Mouse (Mus musculus) myocyte (in vitro differentiated cells): Measurements from ENCODE around the gene Tex52. TPM values are rescaled to one million over a fixed set of nuclear protein-coding genes. Genes with fewer than 3 reads are reported as not detected.

ENCODE experiments used
- H3K27me3 ChIP-seq: one replicate; pipeline ENCODE4 v1.6.1; 2011; ENCODE audit not compliant: control insufficient read depth, insufficient read depth, insufficient read length
- H3K36me3 ChIP-seq: one replicate; pipeline ENCODE4 v1.6.1; 2011; ENCODE audit not compliant: control insufficient read depth, insufficient read depth
- H3K4me2 ChIP-seq: one replicate; pipeline ENCODE4 v1.6.1; 2011; ENCODE audit warnings: low read depth, control low read depth
- H3K4me3 ChIP-seq: one replicate; pipeline ENCODE4 v1.5.1; 2011; ENCODE audit warnings: mild to moderate bottlenecking, control low read depth, moderate library complexity
- H3K79me2 ChIP-seq: one replicate; pipeline ENCODE4 v1.6.1; 2011; ENCODE audit not compliant: control insufficient read depth, insufficient read depth
- H3ac ChIP-seq: one replicate; pipeline ENCODE4 v1.6.1; 2011; ENCODE audit not compliant: control insufficient read depth, insufficient read length
- CEBPB ChIP-seq: IDR thresholded peaks from 2 replicates; pipeline ENCODE4 v1.6.1; 2011; ENCODE audit warnings: mild to moderate bottlenecking, moderate library complexity; ENCODE audit not compliant: poor library complexity, insufficient read depth, severe bottlenecking
- E2F4 ChIP-seq: IDR thresholded peaks from one replicate; pipeline ENCODE4 v1.6.1; 2011; ENCODE audit warnings: mild to moderate bottlenecking, control low read depth, moderate library complexity; ENCODE audit not compliant: insufficient read depth
- MAX ChIP-seq: IDR thresholded peaks from one replicate; pipeline ENCODE4 v1.6.1; 2011; ENCODE audit warnings: low read depth, mild to moderate bottlenecking, control low read depth
- MYOD1 ChIP-seq, 3 experiments: IDR thresholded peaks; one replicate each; pipeline ENCODE4 v1.6.1; 2011; ENCODE audit warnings: control low read depth in 2 of 3, low read depth in 2 of 3, mild to moderate bottlenecking in 2 of 3, moderate library complexity in 1 of 3; ENCODE audit not compliant: insufficient read length in 2 of 3, control insufficient read depth in 1 of 3
- MYOG ChIP-seq, 3 experiments: IDR thresholded peaks; one replicate each; pipeline ENCODE4 v1.6.1; 2011; ENCODE audit warnings: control low read depth in 2 of 3, low read depth in 2 of 3, mild to moderate bottlenecking in 2 of 3; ENCODE audit not compliant: insufficient read length in 2 of 3, control insufficient read depth in 1 of 3, insufficient read depth in 1 of 3
- POLR2A ChIP-seq: IDR thresholded peaks from one replicate; pipeline ENCODE4 v1.6.1; 2011; ENCODE audit warnings: low read depth, mild to moderate bottlenecking, control low read depth, moderate library complexity; ENCODE audit not compliant: insufficient read length
- POLR2AphosphoS2 ChIP-seq: IDR thresholded peaks from one replicate; pipeline ENCODE4 v1.6.1; 2011; ENCODE audit warnings: low read depth, control low read depth; ENCODE audit not compliant: insufficient read length
- REST ChIP-seq: IDR thresholded peaks from one replicate; pipeline ENCODE4 v1.6.1; 2011; ENCODE audit warnings: mild to moderate bottlenecking, control low read depth, moderate library complexity; ENCODE audit not compliant: insufficient read depth, insufficient read length
- SRF ChIP-seq: IDR thresholded peaks from one replicate; pipeline ENCODE4 v1.6.1; 2011; ENCODE audit warnings: low read depth; ENCODE audit not compliant: control insufficient read depth, insufficient read length
- TCF12 ChIP-seq: IDR thresholded peaks from one replicate; pipeline ENCODE4 v1.6.1; 2011; ENCODE audit warnings: mild to moderate bottlenecking, control low read depth; ENCODE audit not compliant: poor library complexity, insufficient read depth, severe bottlenecking
- TCF3 ChIP-seq: IDR thresholded peaks from one replicate; pipeline ENCODE4 v1.6.1; 2011; ENCODE audit warnings: low read depth, control low read depth; ENCODE audit not compliant: insufficient read length
- USF1 ChIP-seq: IDR thresholded peaks from one replicate; pipeline ENCODE4 v1.6.1; 2011; ENCODE audit warnings: low read depth, mild to moderate bottlenecking, control low read depth, moderate library complexity
- polyA plus RNA-seq: library from polyadenylated mRNA; unstranded; fragments of >200 nt; fragmentation: generic; extraction: Trizol; gene quantifications from one replicate; pipeline ENCODE4 v1.2.1, GENCODE M21; 2012; ENCODE audit warnings: missing spikeins

Gene Tex52
- polyA plus RNA-seq, 1 experiment: 0.13 TPM

GRCm38 (mm10) chr6:128424269-128425019, 49.2 kb downstream of the Tex52 start, which contains the start of gene Itfg2:
TSS of gene Itfg2 (minus strand) at chr6:128424931.
- Histone ChIP-seq H3K4me2 (peak within 1 kb of the TSS; percentile 90), H3ac (peak within 1 kb of the TSS; percentile 48), H3K36me3 (no peaks in the 10 kb centered on the region), H3K79me2 (peaks cover 37% of the 10 kb centered on the region), H3K27me3 (no peaks in the 10 kb centered on the region), H3K4me3 (peak within 1 kb of the TSS; percentile 63)
- peak; percentile 94 for TF ChIP-seq POLR2A
- TF ChIP-seq SRF: no peak
- peak; percentile 95 for TF ChIP-seq POLR2AphosphoS2
- peak in 1 of 3 experiments; percentile 36 for TF ChIP-seq MYOD1 (IDR thresholded peaks at IDR 0.05; ENCODE audit: control insufficient read depth in 1 of 3, insufficient read length in 2 of 3, low read depth in 2 of 3)
- TF ChIP-seq CEBPB: no peak
- TF ChIP-seq TCF12: no peak
- TF ChIP-seq MYOG (IDR thresholded peaks at IDR 0.05; ENCODE audit: control insufficient read depth in 1 of 3, insufficient read depth in 1 of 3, insufficient read length in 2 of 3, low read depth in 2 of 3): peak in 1 of 3 experiments; percentile 34
- no peak for TF ChIP-seq TCF3

DNA sequence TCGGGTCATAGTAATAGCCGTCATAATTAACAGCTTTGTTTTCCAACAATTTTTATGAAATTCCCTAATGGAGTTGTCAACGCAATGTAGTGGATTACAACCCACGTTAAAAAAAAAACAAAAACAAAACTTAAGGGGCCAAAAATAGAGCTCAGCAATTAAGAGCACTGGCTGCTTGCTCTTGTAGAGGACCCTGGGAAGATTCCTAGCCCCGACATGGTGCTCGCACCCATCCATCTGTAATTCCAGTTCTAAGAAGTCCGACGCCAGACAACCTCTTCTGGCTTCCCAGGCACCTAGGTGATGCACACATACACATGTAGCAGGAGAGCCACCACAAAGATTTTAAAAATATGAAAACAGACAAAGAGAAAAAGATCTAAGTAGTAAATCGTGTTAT, 49.8 kb downstream of the Tex52 start:
- Histone ChIP-seq H3K36me3 (peaks cover 2% of the 10 kb centered on the region), H3K4me2 (peak overlapping the region; percentile 88), H3ac (peak overlapping the region; percentile 48), H3K27me3 (no peaks in the 10 kb centered on the region), H3K4me3 (peak overlapping the region; percentile 63), H3K79me2 (peaks cover 31% of the 10 kb centered on the region)
- no peak for TF ChIP-seq MYOD1 (IDR thresholded peaks at IDR 0.05; ENCODE audit: control insufficient read depth in 1 of 3, insufficient read length in 2 of 3, low read depth in 2 of 3)
- no peak for TF ChIP-seq POLR2A
- TF ChIP-seq USF1: no peak
- TF ChIP-seq MAX: no peak
- TF ChIP-seq CEBPB: no peak
- TF ChIP-seq TCF12: no peak
- TF ChIP-seq SRF: no peak
- TF ChIP-seq TCF3: no peak
- TF ChIP-seq MYOG (IDR thresholded peaks at IDR 0.05; ENCODE audit: control insufficient read depth in 1 of 3, insufficient read depth in 1 of 3, insufficient read length in 2 of 3, low read depth in 2 of 3): no peak
- TF ChIP-seq E2F4: no peak
- no peak for TF ChIP-seq POLR2AphosphoS2

DNA sequence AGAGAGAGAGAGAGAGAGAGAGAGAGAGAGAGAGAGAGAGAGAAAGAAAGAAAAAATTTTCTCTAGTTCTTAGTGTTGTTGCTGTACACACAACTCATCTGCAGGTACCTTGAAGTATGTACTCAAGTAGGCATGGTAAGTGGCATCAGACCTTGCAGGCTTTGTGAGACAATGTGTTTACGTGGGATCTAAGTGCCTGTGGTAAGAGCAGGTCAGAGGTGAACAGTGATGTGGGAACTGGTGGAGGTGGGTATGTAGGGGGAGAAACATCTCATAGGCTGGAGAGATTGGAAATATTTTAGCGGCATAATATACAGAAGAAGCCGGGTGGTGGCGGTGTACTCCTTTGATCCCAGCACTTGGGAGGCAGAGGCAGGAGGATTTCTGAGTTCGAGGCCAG, 52.3 kb downstream of the Tex52 start:
- H3ac ChIP-seq: no peak overlapping the region
- H3K4me3 ChIP-seq: no peak overlapping the region
- no peak for TF ChIP-seq TCF3
- TF ChIP-seq SRF: no peak
- no peak for TF ChIP-seq TCF12
- TF ChIP-seq MAX: no peak
- TF ChIP-seq MYOG (IDR thresholded peaks at IDR 0.05; ENCODE audit: control insufficient read depth in 1 of 3, insufficient read depth in 1 of 3, insufficient read length in 2 of 3, low read depth in 2 of 3): no peak
- TF ChIP-seq POLR2AphosphoS2: no peak
- TF ChIP-seq REST: no peak
- no peak for TF ChIP-seq E2F4
- TF ChIP-seq POLR2A: no peak
- TF ChIP-seq MYOD1 (IDR thresholded peaks at IDR 0.05; ENCODE audit: control insufficient read depth in 1 of 3, insufficient read length in 2 of 3, low read depth in 2 of 3): no peak
- no peak for TF ChIP-seq USF1
- no peak for TF ChIP-seq CEBPB
- H3K27me3 ChIP-seq: no peaks in the 10 kb centered on the region
- peaks cover 24% of the 10 kb centered on the region for H3K36me3 ChIP-seq
- no peak overlapping the region for H3K4me2 ChIP-seq
- H3K79me2 ChIP-seq: peaks cover 15% of the 10 kb centered on the region

DNA sequence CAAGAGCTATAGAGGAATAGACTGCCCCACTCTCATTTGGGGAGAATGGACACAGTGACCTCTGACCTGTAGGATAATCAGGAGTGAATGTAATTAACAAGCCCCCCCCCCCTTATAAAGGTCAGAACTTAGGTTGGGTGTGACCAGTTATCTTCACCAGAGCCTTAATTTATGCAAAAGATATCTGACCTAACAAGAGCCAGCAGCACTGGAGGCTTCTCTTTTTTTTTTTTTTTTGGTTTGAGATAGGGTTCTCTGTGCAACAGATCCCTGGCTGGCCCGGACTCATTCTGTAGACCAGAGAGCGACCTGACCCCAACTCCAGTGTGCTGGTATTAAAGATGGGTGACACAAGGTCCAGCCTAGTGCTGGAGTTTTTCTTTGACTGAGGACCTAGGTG, 54.0 kb downstream of the Tex52 start:
- Histone ChIP-seq H3K4me3 (no peak overlapping the region), H3K36me3 (peaks cover 37% of the 10 kb centered on the region), H3K79me2 (no peaks in the 10 kb centered on the region), H3K27me3 (no peaks in the 10 kb centered on the region), H3K4me2 (no peak overlapping the region), H3ac (no peak overlapping the region)
- TF ChIP-seq SRF (no peak), E2F4 (no peak), REST (no peak), POLR2A (no peak), MAX (no peak), USF1 (no peak), TCF3 (no peak), CEBPB (no peak), MYOD1 (IDR thresholded peaks at IDR 0.05; ENCODE audit: control insufficient read depth in 1 of 3, insufficient read length in 2 of 3, low read depth in 2 of 3) (no peak), MYOG (IDR thresholded peaks at IDR 0.05; ENCODE audit: control insufficient read depth in 1 of 3, insufficient read depth in 1 of 3, insufficient read length in 2 of 3, low read depth in 2 of 3) (no peak), POLR2AphosphoS2 (no peak), TCF12 (no peak)

- TF ChIP-seq MAX (no peak), CEBPB (no peak), USF1 (no peak), POLR2AphosphoS2 (no peak), POLR2A (no peak), MYOD1 (IDR thresholded peaks at IDR 0.05; ENCODE audit: control insufficient read depth in 1 of 3, insufficient read length in 2 of 3, low read depth in 2 of 3) (no peak), E2F4 (no peak), TCF12 (no peak), REST (no peak)
- H3K4me3 ChIP-seq: no peak overlapping the region
- H3K36me3 ChIP-seq: peaks cover 42% of the 10 kb centered on the region
- no peaks in the 10 kb centered on the region for H3K27me3 ChIP-seq
- no peak overlapping the region for H3ac ChIP-seq
- H3K79me2 ChIP-seq: no peaks in the 10 kb centered on the region
- H3K4me2 ChIP-seq: no peak overlapping the region
Measured at GRCm38 (mm10) chr6:128429826-128430225, 54.6 kb downstream of the Tex52 start.
